Mouse (Mus musculus) ES-E14 (cell line): ENCODE results near the gene Lmx1b.

Experiments used
- HCFC1 ChIP-seq: IDR thresholded peaks from 2 replicates; pipeline ENCODE4 v1.6.1; 2012; ENCODE audit warnings: low read length, inconsistent platforms, borderline replicate concordance; ENCODE audit not compliant: insufficient read depth
- ZC3H11A ChIP-seq: IDR thresholded peaks from 2 replicates; pipeline ENCODE4 v1.6.1; 2012; ENCODE audit warnings: low read depth, mild to moderate bottlenecking, inconsistent platforms, low read length, borderline replicate concordance
- ZNF384 ChIP-seq: IDR thresholded peaks from 2 replicates; pipeline ENCODE4 v1.6.1; 2012; ENCODE audit warnings: low read depth, low read length, inconsistent platforms

DNA sequence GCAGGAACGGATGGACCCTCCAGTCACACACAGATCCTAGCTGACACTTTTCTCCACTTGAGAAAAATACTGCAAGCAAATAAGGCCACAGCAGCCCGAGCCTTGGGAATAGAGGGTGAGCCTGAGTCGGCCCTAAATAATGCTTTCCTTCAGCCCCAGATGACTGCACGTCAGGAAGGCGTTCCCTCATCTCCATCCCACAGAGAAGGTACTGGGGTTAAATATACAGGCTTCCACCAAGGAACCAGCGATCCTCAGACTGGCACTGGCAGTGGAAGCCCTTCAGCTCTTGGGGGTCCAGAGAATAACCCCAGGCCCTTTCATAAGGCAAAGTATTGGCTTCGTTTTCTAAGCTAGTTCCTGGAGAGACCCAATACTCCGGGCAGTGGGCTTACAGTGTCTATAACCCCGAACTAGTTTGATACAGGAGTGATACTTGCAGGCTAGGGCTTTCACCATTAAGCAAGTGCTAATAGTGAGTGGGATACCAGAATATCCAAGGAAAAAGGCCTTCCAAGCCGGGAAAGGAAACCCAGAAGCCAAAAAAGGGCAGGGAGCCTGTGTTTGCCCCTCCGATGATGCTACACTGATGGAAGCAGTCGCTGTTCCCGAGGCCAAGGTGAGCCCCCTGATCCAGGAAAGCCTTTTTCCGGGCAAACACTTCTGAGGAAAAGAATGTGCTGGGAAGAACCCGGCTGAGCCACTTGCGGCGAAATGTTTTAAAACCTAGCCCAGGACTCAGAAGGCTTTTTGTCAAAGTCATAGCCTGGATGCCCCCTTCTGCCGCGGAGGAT, 4.8 kb downstream of the Lmx1b start:
- TF ChIP-seq ZNF384 (no peak), ZC3H11A (no peak), HCFC1 (no peak)
